Mouse (Mus musculus) E14TG2a.4 (cell line): ENCODE measurements around the gene Anapc4.

Source experiments
- CTCF ChIP-seq: conservative IDR thresholded peaks from 2 replicates; pipeline ENCODE4 v1.5.1; 2014; ENCODE audit warnings: low read length
- NANOG ChIP-seq: IDR thresholded peaks from 2 replicates; pipeline ENCODE4 v1.6.1; 2014; ENCODE audit warnings: borderline replicate concordance, low read length, mixed read lengths
- POU5F1 ChIP-seq: IDR thresholded peaks from 2 replicates; pipeline ENCODE4 v1.6.1; 2014; ENCODE audit warnings: low read length, borderline replicate concordance

- TF ChIP-seq CTCF (no peak), NANOG (no peak), POU5F1 (no peak)
Observed at GRCm38 (mm10) chr5:52810446-52810845, 23.4 kb upstream of the Anapc4 start.
